ENCODE assay signal across 30 mouse cellular contexts in genomic region chr11:55334545-55334944, GRCm38 (mm10). TPM values are rescaled to one million over a fixed set of nuclear protein-coding genes. Genes with fewer than 3 reads are reported as not detected.
"Had no signal": no experiment of that assay in that cellular context is flagged by ENCODE, and none has a peak within 500 bp of the region (broad histone marks: within the 10 kb centered on the region; RNA-seq: fewer than 3 reads in every experiment).

No protein-coding gene starts in this region.

- H3K27ac ChIP-seq: gastrocnemius, adult 2 months; heart, embryonic 10.5 days; hindbrain, embryonic 12.5 days; hindbrain, embryonic 14.5 days; kidney, embryonic 15.5 days; kidney, postnatal 0 days; limb, embryonic 10.5 days; limb, embryonic 12.5 days; liver, embryonic 12.5 days; liver, embryonic 14.5 days had no signal

- H3K9ac ChIP-seq: heart, embryonic 12.5 days; hindbrain, embryonic 12.5 days; hindbrain, embryonic 14.5 days; kidney, embryonic 15.5 days; limb, embryonic 12.5 days; liver, embryonic 12.5 days; liver, embryonic 14.5 days had no signal

- ATAC-seq: hindbrain, embryonic 16.5 days; intestine, embryonic 16.5 days; liver, embryonic 12.5 days had no signal

- DNase-seq: gastrocnemius, adult 2 months; gastrocnemius, postnatal 10 days; gastrocnemius, postnatal 25 days; heart, adult 18-20 months; heart, postnatal 10 days; heart, postnatal 36 days; kidney, adult 11 months; kidney, adult 2 months; kidney, adult 9 months; kidney, postnatal 14 days; kidney, postnatal 36 days; layer of hippocampus, adult 9-11 months; layer of hippocampus, postnatal 36 days; liver; lung, adult 18-20 months had no signal

- H3K4me1 ChIP-seq: heart, embryonic 10.5 days; heart, embryonic 12.5 days; hindbrain, embryonic 12.5 days; liver, embryonic 12.5 days had no signal

- H3K4me2 ChIP-seq: heart, embryonic 12.5 days; hindbrain, embryonic 12.5 days; hindbrain, embryonic 14.5 days; kidney, embryonic 15.5 days; limb, embryonic 12.5 days; liver, embryonic 12.5 days had no signal

- H3K36me3 ChIP-seq: heart, embryonic 10.5 days; heart, embryonic 12.5 days; hindbrain, embryonic 12.5 days; kidney, embryonic 15.5 days; limb, embryonic 10.5 days; limb, embryonic 12.5 days; liver, embryonic 12.5 days had no signal

- H3K9me3 ChIP-seq: heart, embryonic 10.5 days; heart, embryonic 12.5 days; hindbrain, embryonic 12.5 days; kidney, embryonic 15.5 days; limb, embryonic 10.5 days; limb, embryonic 12.5 days; liver, embryonic 12.5 days had no signal

- H3K27me3 ChIP-seq: hindbrain, embryonic 12.5 days; kidney, embryonic 15.5 days had no signal

- H3K4me3 ChIP-seq: gastrocnemius, adult 2 months; heart, embryonic 10.5 days; heart, embryonic 12.5 days; hindbrain, embryonic 12.5 days; kidney, embryonic 15.5 days; limb, embryonic 10.5 days; limb, embryonic 12.5 days; liver, embryonic 12.5 days had no signal

RNA-seq across cellular contexts. Expression of gene Fat2, which starts 1.8 kb away (rescaled TPM):
- total RNA-seq: granulocyte monocyte progenitor cell, adult 5-6 weeks had no signal
- polyA plus RNA-seq: heart, embryonic 12.5 days; heart, embryonic 14.5 days; liver, embryonic 12.5 days; liver, embryonic 16.5 days had no signal
